Mouse (Mus musculus) G1E (cell line): ENCODE data around the gene Abcd3.

Source experiments
- CTCF ChIP-seq: IDR thresholded peaks from 2 replicates; pipeline ENCODE4 v1.5.1; 2012; ENCODE audit warnings: low read depth, low read length, inconsistent platforms, mixed read lengths
- POLR2AphosphoS5 ChIP-seq: IDR thresholded peaks from 2 replicates; pipeline ENCODE4 v1.6.1; 2012; ENCODE audit warnings: low read depth, low read length, inconsistent platforms; ENCODE audit not compliant: insufficient replicate concordance
- TAL1 ChIP-seq: conservative IDR thresholded peaks from 2 replicates; pipeline ENCODE4 v1.6.1; 2012; ENCODE audit warnings: low read depth, low read length, inconsistent platforms, mixed read lengths

- TF ChIP-seq CTCF (no peak), TAL1 (no peak), POLR2AphosphoS5 (no peak)
These were observed 25.3 kb downstream of the Abcd3 start for GRCm38 (mm10) chr3:121789790-121790189.
